Mouse (Mus musculus) mouse trophoblast stem cell (cell line): ENCODE measurements around the gene Arl15.
"Not testable (repeated sequence)": the region's sequence is repeated elsewhere in the genome, so short reads cannot be mapped to it uniquely, and the experiment has no call there.

Experiments used
- in situ Hi-C, 2 experiments: fragments of 300-500 bp; cut with MseI, MboI; formaldehyde crosslinking; loops; 2 replicates in 1 of 2; 3 replicates in 1 of 2; pipeline ENCODE4 v1.15.1; 2025

Arl15 gene

GRCm38 (mm10) chr13:113794039-113794704 is at the start of gene Arl15:
Gene Arl15, plus strand, starts transcription at chr13:113794505.
- in situ Hi-C loops = no loop called here

GRCm38 (mm10) chr13:113745301-113745700 is 49.0 kb upstream of the Arl15 start:
- in situ Hi-C loops = no loop called here

- in situ Hi-C loops = no loop called here
These were observed 43.5 kb upstream of the Arl15 start for GRCm38 (mm10) chr13:113750766-113751165.

GRCm38 (mm10) chr13:113754731-113755689 is 39.3 kb upstream of the Arl15 start:
- in situ Hi-C loops = no loop called here

GRCm38 (mm10) chr13:113755779-113756178 is 38.5 kb upstream of the Arl15 start:
- in situ Hi-C loops = no loop called here

GRCm38 (mm10) chr13:113761717-113762116 is 32.6 kb upstream of the Arl15 start:
- in situ Hi-C loops = no loop called here

GRCm38 (mm10) chr13:113762766-113763516 is 31.4 kb upstream of the Arl15 start:
- in situ Hi-C loops = no loop called here

- in situ Hi-C loops = no loop called here
These were observed 28.9 kb upstream of the Arl15 start for GRCm38 (mm10) chr13:113765411-113765810.

GRCm38 (mm10) chr13:113769829-113770228 is 24.5 kb upstream of the Arl15 start:
- in situ Hi-C loops = no loop called here

- in situ Hi-C loops = no loop called here
These were observed 24.0 kb upstream of the Arl15 start for GRCm38 (mm10) chr13:113770340-113770739.

GRCm38 (mm10) chr13:113771340-113771739 is 23.0 kb upstream of the Arl15 start:
- in situ Hi-C loops = no loop called here

- in situ Hi-C loops = no loop called here
These were observed 19.5 kb upstream of the Arl15 start for GRCm38 (mm10) chr13:113774799-113775198.

- in situ Hi-C loops = no loop called here
These were observed 18.8 kb upstream of the Arl15 start for GRCm38 (mm10) chr13:113775244-113776140.

GRCm38 (mm10) chr13:113785803-113786202 is 8.5 kb upstream of the Arl15 start:
- in situ Hi-C loops = no loop called here

- in situ Hi-C loops = no loop called here
These were observed 7.2 kb upstream of the Arl15 start for GRCm38 (mm10) chr13:113787136-113787535.

GRCm38 (mm10) chr13:113790016-113790415 is 4.3 kb upstream of the Arl15 start:
- in situ Hi-C loops = not testable (repeated sequence)

GRCm38 (mm10) chr13:113793637-113794036 is 668 bp upstream of the Arl15 start:
- in situ Hi-C loops = no loop called here

GRCm38 (mm10) chr13:113794705-113795655 is 675 bp downstream of the Arl15 start:
- in situ Hi-C loops = no loop called here

- in situ Hi-C loops = no loop called here
These were observed 3.1 kb downstream of the Arl15 start for GRCm38 (mm10) chr13:113797378-113797777.

GRCm38 (mm10) chr13:113799361-113799760 is 5.1 kb downstream of the Arl15 start:
- in situ Hi-C loops = no loop called here
